Mouse (Mus musculus): ENCODE measurements at regions not wholly inside any gene's neighbourhood (a gene's known extent, or its start where the extent isn't known, plus 50 kb on each side); places are given as distances from the start of the nearest gene placed in this dataset.

DNA sequence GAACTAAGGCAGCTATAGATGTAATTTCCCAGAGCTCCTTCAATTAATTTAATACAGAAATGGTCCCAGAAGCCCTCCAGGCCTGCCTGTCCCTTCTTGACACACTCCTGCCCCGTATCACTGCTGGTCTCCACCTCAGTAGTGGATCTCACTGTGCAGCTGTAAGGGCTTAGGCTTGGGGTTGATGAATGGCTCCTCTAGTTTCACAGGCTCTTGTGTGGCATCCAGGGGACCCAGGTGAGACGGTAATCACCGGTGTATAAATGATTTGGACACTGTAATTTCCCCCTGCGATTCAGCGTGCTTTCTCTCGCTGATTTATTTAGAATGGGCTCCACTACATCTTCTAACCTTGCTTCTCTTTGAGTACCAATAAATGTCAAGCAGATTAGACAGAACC lies 583.1 kb upstream of the Tbl1xr1 start:
- TF ChIP-seq CHD2 (IDR thresholded peaks at IDR 0.05; ENCODE audit: low read length), result no peak
- TF ChIP-seq CTCF (IDR thresholded peaks at IDR 0.05 in 2 of 3, conservative IDR thresholded peaks at IDR 0.05 in 1 of 3; ENCODE audit: control insufficient read depth in 1 of 3, insufficient read depth in 1 of 3, low read depth in 2 of 3, low read length in 3 of 3, poor library complexity in 1 of 3, severe bottlenecking in 1 of 3), result no peak

All from MEL (cell line).